Mouse (Mus musculus) testis, adult 2 months (tissue): ENCODE measurements at regions not wholly inside any gene's neighbourhood (a gene's known extent, or its start where the extent isn't known, plus 50 kb on each side); places are given as distances from the start of the nearest gene placed in this dataset.

ENCODE experiments used
- H3K27ac ChIP-seq: fragments of 200-500 bp; 2 replicates; pipeline ENCODE4 v1.5.1; 2012; ENCODE audit warnings: low read depth, low read length; ENCODE audit not compliant: control insufficient read depth, insufficient read depth
- H3K27me3 ChIP-seq: fragments of 200-500 bp; 2 replicates; pipeline ENCODE4 v1.6.1; 2012; ENCODE audit warnings: mild to moderate bottlenecking, low read length, moderate library complexity; ENCODE audit not compliant: control insufficient read depth, insufficient read depth
- H3K36me3 ChIP-seq: fragments of 200-500 bp; 2 replicates; pipeline ENCODE4 v1.6.1; 2012; ENCODE audit warnings: mild to moderate bottlenecking, low read length; ENCODE audit not compliant: control insufficient read depth, insufficient read depth
- H3K4me1 ChIP-seq: fragments of 200-500 bp; 2 replicates; pipeline ENCODE4 v1.6.1; 2012; ENCODE audit warnings: low read length; ENCODE audit not compliant: control insufficient read depth, insufficient read depth
- H3K4me3 ChIP-seq: fragments of 200-500 bp; 2 replicates; pipeline ENCODE4 v1.5.1; 2012; ENCODE audit warnings: low read depth, mild to moderate bottlenecking, low read length, moderate library complexity, mixed read lengths; ENCODE audit not compliant: control insufficient read depth
- CTCF ChIP-seq: fragments of 200-500 bp; IDR thresholded peaks from 2 replicates; pipeline ENCODE4 v1.5.1; 2012; ENCODE audit warnings: low read depth, mild to moderate bottlenecking, inconsistent platforms, low read length, moderate library complexity; ENCODE audit not compliant: control insufficient read depth, insufficient read depth, insufficient replicate concordance
- POLR2A ChIP-seq: fragments of 200-500 bp; IDR thresholded peaks from 2 replicates; pipeline ENCODE4 v1.6.1; 2012; ENCODE audit warnings: low read depth, mild to moderate bottlenecking, inconsistent platforms, low read length, moderate library complexity; ENCODE audit not compliant: control insufficient read depth

- TF ChIP-seq CTCF (no peak), POLR2A (no peak)
- Histone ChIP-seq H3K27me3 (no peaks in the 10 kb centered on the region), H3K27ac (peak overlapping the region; percentile 56), H3K4me3 (peak overlapping the region; percentile 70), H3K4me1 (peaks cover 18% of the 10 kb centered on the region), H3K36me3 (no peaks in the 10 kb centered on the region)
These were observed 132.2 kb upstream of the Lef1 start for GRCm38 (mm10) chr3:130977921-130978700.

- Histone ChIP-seq H3K27me3 (no peaks in the 10 kb centered on the region), H3K27ac (no peak overlapping the region), H3K4me3 (no peak overlapping the region), H3K36me3 (no peaks in the 10 kb centered on the region), H3K4me1 (peaks cover 18% of the 10 kb centered on the region)
- TF ChIP-seq POLR2A: no peak
- TF ChIP-seq CTCF: no peak
These were observed 134.1 kb upstream of the Lef1 start for GRCm38 (mm10) chr3:130976206-130976605.

- no peaks in the 10 kb centered on the region for H3K36me3 ChIP-seq
- H3K27ac ChIP-seq: no peak overlapping the region
- TF ChIP-seq CTCF (no peak), POLR2A (no peak)
- no peak overlapping the region for H3K4me3 ChIP-seq
- peaks cover 18% of the 10 kb centered on the region for H3K4me1 ChIP-seq
- no peaks in the 10 kb centered on the region for H3K27me3 ChIP-seq
These were observed 135.0 kb upstream of the Lef1 start for GRCm38 (mm10) chr3:130975291-130975690.

GRCm38 (mm10) chr3:130972126-130972525 is 138.1 kb upstream of the Lef1 start:
- TF ChIP-seq CTCF (no peak), POLR2A (no peak)
- H3K27me3 ChIP-seq: no peaks in the 10 kb centered on the region

DNA sequence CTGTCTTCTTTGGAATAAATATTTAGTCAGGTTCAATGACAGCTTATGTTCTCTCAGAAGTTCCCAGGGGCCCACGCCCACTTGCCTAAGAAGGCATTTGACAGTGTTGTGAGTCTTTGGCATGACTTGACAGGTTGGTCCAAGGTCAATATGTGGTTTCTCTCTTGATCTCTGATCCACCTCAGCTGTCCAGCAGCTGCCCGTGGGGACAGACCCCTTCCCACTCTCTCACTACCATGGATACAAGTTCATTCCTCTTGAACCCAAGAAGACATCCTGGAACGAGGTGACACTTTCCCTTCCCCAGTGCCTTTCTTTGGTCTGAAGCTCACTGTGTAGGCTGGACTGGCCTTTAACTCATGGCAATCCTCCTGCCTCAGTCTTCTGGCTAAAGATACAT is 145.0 kb upstream of the Lef1 start:
- Histone ChIP-seq H3K27me3 (no peaks in the 10 kb centered on the region), H3K36me3 (no peaks in the 10 kb centered on the region), H3K4me3 (no peak overlapping the region), H3K27ac (no peak overlapping the region), H3K4me1 (0 out of 2 replicates have a peak, but pooled peaks cover 2% of the 10 kb centered on the region)
- TF ChIP-seq CTCF: no peak
- no peak for TF ChIP-seq POLR2A

More at GRCm38 (mm10) chr3:130972126-130972525, 138.1 kb upstream of the Lef1 start:
- no peak overlapping the region for H3K27ac ChIP-seq
- H3K4me1 ChIP-seq: peaks cover 2% of the 10 kb centered on the region; the same call in 1 of the 2 replicates
- no peaks in the 10 kb centered on the region for H3K36me3 ChIP-seq
- H3K4me3 ChIP-seq: no peak overlapping the region

GRCm38 (mm10) chr3:130964088-130964487 is 146.2 kb upstream of the Lef1 start:
- H3K4me3 ChIP-seq: no peak overlapping the region
- H3K4me1 ChIP-seq: 0 out of 2 replicates have a peak, but pooled peaks cover 2% of the 10 kb centered on the region
- no peaks in the 10 kb centered on the region for H3K36me3 ChIP-seq
- no peak for TF ChIP-seq CTCF
- no peak for TF ChIP-seq POLR2A
- no peaks in the 10 kb centered on the region for H3K27me3 ChIP-seq
- no peak overlapping the region for H3K27ac ChIP-seq

- Histone ChIP-seq H3K27me3 (no peaks in the 10 kb centered on the region), H3K27ac (no peak overlapping the region), H3K4me1 (0 out of 2 replicates have a peak, but pooled peaks cover 2% of the 10 kb centered on the region), H3K36me3 (no peaks in the 10 kb centered on the region), H3K4me3 (no peak overlapping the region)
- no peak for TF ChIP-seq POLR2A
- TF ChIP-seq CTCF: no peak
These were observed 146.6 kb upstream of the Lef1 start for GRCm38 (mm10) chr3:130963625-130964024.
